Mouse (Mus musculus): ENCODE measurements around the gene Mpped2. TPM values are rescaled to one million over a fixed set of nuclear protein-coding genes. Genes with fewer than 3 reads are reported as not detected.

Mpped2 gene
- polyA plus RNA-seq, 1 experiment from 2014 or later: 8.0 TPM

GRCm38 (mm10) chr2:106762920-106763319 lies 69.9 kb downstream of the Mpped2 start:
- Histone ChIP-seq H3K27me3 (replicated peaks; ENCODE audit: control insufficient read depth, insufficient read depth, low read length) (no peaks in the 10 kb centered on the region), H3K27ac (ENCODE audit: low read depth, low read length) (no peak overlapping the region), H3K36me3 (ENCODE audit: control insufficient read depth, insufficient read depth) (no peaks in the 10 kb centered on the region), H3K4me2 (replicated peaks; ENCODE audit: low read depth) (0 out of 2 replicates have a peak overlapping the region, but pooled peaks have one; percentile 30), H3K4me3 (ENCODE audit: low read depth, low read length) (no peak overlapping the region), H3K9me3 (ENCODE audit: control insufficient read depth) (no peaks in the 10 kb centered on the region), H3K4me1 (replicated peaks; ENCODE audit: control insufficient read depth, insufficient read depth, low read length) (no peaks in the 10 kb centered on the region), H3K9ac (ENCODE audit: low read depth, low read length) (no peak overlapping the region)
- 32% methylated on average over 8 of the region's 8 CpGs for WGBS
- no peak for ATAC-seq
- no peak for TF ChIP-seq CTCF (IDR thresholded peaks at IDR 0.05; ENCODE audit: low read depth)

- H3K4me3 ChIP-seq (ENCODE audit: low read depth, low read length): no peak overlapping the region
- 85% methylated on average over 12 of the region's 12 CpGs for WGBS
- no peak for TF ChIP-seq CTCF (IDR thresholded peaks at IDR 0.05; ENCODE audit: low read depth)
- H3K27me3 ChIP-seq (replicated peaks; ENCODE audit: control insufficient read depth, insufficient read depth, low read length): no peaks in the 10 kb centered on the region
- H3K36me3 ChIP-seq (ENCODE audit: control insufficient read depth, insufficient read depth): no peaks in the 10 kb centered on the region
- ATAC-seq: no peak
- no peak overlapping the region for H3K27ac ChIP-seq (ENCODE audit: low read depth, low read length)
- no peak overlapping the region for H3K9ac ChIP-seq (ENCODE audit: low read depth, low read length)
- no peaks in the 10 kb centered on the region for H3K4me1 ChIP-seq (replicated peaks; ENCODE audit: control insufficient read depth, insufficient read depth, low read length)
- H3K4me2 ChIP-seq (replicated peaks; ENCODE audit: low read depth): no peak overlapping the region
- no peaks in the 10 kb centered on the region for H3K9me3 ChIP-seq (ENCODE audit: control insufficient read depth)
Observed at GRCm38 (mm10) chr2:106769236-106769635, 76.2 kb downstream of the Mpped2 start.

- no peak for ATAC-seq
- Histone ChIP-seq H3K9ac (ENCODE audit: low read depth, low read length) (no peak overlapping the region), H3K4me3 (ENCODE audit: low read depth, low read length) (no peak overlapping the region), H3K27me3 (replicated peaks; ENCODE audit: control insufficient read depth, insufficient read depth, low read length) (no peaks in the 10 kb centered on the region), H3K4me1 (replicated peaks; ENCODE audit: control insufficient read depth, insufficient read depth, low read length) (no peaks in the 10 kb centered on the region), H3K9me3 (ENCODE audit: control insufficient read depth) (no peaks in the 10 kb centered on the region), H3K4me2 (replicated peaks; ENCODE audit: low read depth) (no peak overlapping the region), H3K27ac (ENCODE audit: low read depth, low read length) (no peak overlapping the region), H3K36me3 (ENCODE audit: control insufficient read depth, insufficient read depth) (no peaks in the 10 kb centered on the region)
- TF ChIP-seq CTCF (IDR thresholded peaks at IDR 0.05; ENCODE audit: low read depth): no peak
- WGBS: 57% methylated on average over 5 of the region's 5 CpGs
Observed at GRCm38 (mm10) chr2:106772643-106773042, 79.6 kb downstream of the Mpped2 start.

GRCm38 (mm10) chr2:106774251-106775196 lies 81.5 kb downstream of the Mpped2 start:
- WGBS: 69% methylated on average over 10 of the region's 10 CpGs
- no peaks in the 10 kb centered on the region for H3K27me3 ChIP-seq (replicated peaks; ENCODE audit: control insufficient read depth, insufficient read depth, low read length)
- no peaks in the 10 kb centered on the region for H3K9me3 ChIP-seq (ENCODE audit: control insufficient read depth)
- H3K4me2 ChIP-seq (replicated peaks; ENCODE audit: low read depth): no peak overlapping the region
- H3K36me3 ChIP-seq (ENCODE audit: control insufficient read depth, insufficient read depth): no peaks in the 10 kb centered on the region
- no peak overlapping the region for H3K27ac ChIP-seq (ENCODE audit: low read depth, low read length)
- no peak for TF ChIP-seq CTCF (IDR thresholded peaks at IDR 0.05; ENCODE audit: low read depth)
- no peak overlapping the region for H3K9ac ChIP-seq (ENCODE audit: low read depth, low read length)
- no peak for ATAC-seq
- H3K4me1 ChIP-seq (replicated peaks; ENCODE audit: control insufficient read depth, insufficient read depth, low read length): no peaks in the 10 kb centered on the region
- no peak overlapping the region for H3K4me3 ChIP-seq (ENCODE audit: low read depth, low read length)

GRCm38 (mm10) chr2:106775994-106776393 lies 82.9 kb downstream of the Mpped2 start:
- Histone ChIP-seq H3K9me3 (ENCODE audit: control insufficient read depth) (no peaks in the 10 kb centered on the region), H3K9ac (ENCODE audit: low read depth, low read length) (no peak overlapping the region), H3K27me3 (replicated peaks; ENCODE audit: control insufficient read depth, insufficient read depth, low read length) (no peaks in the 10 kb centered on the region), H3K4me1 (replicated peaks; ENCODE audit: control insufficient read depth, insufficient read depth, low read length) (no peaks in the 10 kb centered on the region), H3K4me2 (replicated peaks; ENCODE audit: low read depth) (no peak overlapping the region), H3K27ac (ENCODE audit: low read depth, low read length) (no peak overlapping the region), H3K4me3 (ENCODE audit: low read depth, low read length) (no peak overlapping the region), H3K36me3 (ENCODE audit: control insufficient read depth, insufficient read depth) (no peaks in the 10 kb centered on the region)
- no peak for TF ChIP-seq CTCF (IDR thresholded peaks at IDR 0.05; ENCODE audit: low read depth)
- no peak for ATAC-seq
- 83% methylated on average over 2 of the region's 2 CpGs for WGBS

GRCm38 (mm10) chr2:106778861-106779516 lies 85.9 kb downstream of the Mpped2 start:
- H3K27ac ChIP-seq (ENCODE audit: low read depth, low read length): no peak overlapping the region
- no peak for TF ChIP-seq CTCF (IDR thresholded peaks at IDR 0.05; ENCODE audit: low read depth)
- no peak for ATAC-seq
- no peaks in the 10 kb centered on the region for H3K27me3 ChIP-seq (replicated peaks; ENCODE audit: control insufficient read depth, insufficient read depth, low read length)
- H3K36me3 ChIP-seq (ENCODE audit: control insufficient read depth, insufficient read depth): no peaks in the 10 kb centered on the region
- H3K4me1 ChIP-seq (replicated peaks; ENCODE audit: control insufficient read depth, insufficient read depth, low read length): no peaks in the 10 kb centered on the region
- H3K9me3 ChIP-seq (ENCODE audit: control insufficient read depth): no peaks in the 10 kb centered on the region
- 84% methylated on average over 7 of the region's 7 CpGs for WGBS
- no peak overlapping the region for H3K4me3 ChIP-seq (ENCODE audit: low read depth, low read length)
- no peak overlapping the region for H3K9ac ChIP-seq (ENCODE audit: low read depth, low read length)
- H3K4me2 ChIP-seq (replicated peaks; ENCODE audit: low read depth): no peak overlapping the region
